Mouse (Mus musculus): ENCODE data around the gene Ahnak. TPM values are rescaled to one million over a fixed set of nuclear protein-coding genes. Genes with fewer than 3 reads are reported as not detected.
"Not testable (repeated sequence)": the region's sequence is repeated elsewhere in the genome, so short reads cannot be mapped to it uniquely, and the experiment has no call there.

Gene Ahnak
- polyA plus RNA-seq, 1 experiment = 7.5 TPM

GRCm38 (mm10) chr19:8992769-8993624, 3.9 kb downstream of the Ahnak start:
- peak; percentile 38 to 85 for DNase-seq (ENCODE audit: extremely low spot score in 1 of 2, low spot score in 1 of 2)

- no peak for DNase-seq (ENCODE audit: extremely low spot score in 1 of 2, low spot score in 1 of 2)
Observed at GRCm38 (mm10) chr19:8993625-8993912, 4.5 kb downstream of the Ahnak start.

GRCm38 (mm10) chr19:8994813-8995607, 5.9 kb downstream of the Ahnak start:
- no peak for DNase-seq (ENCODE audit: extremely low spot score in 1 of 2, low spot score in 1 of 2)

- DNase-seq (ENCODE audit: extremely low spot score in 1 of 2, low spot score in 1 of 2) = no peak
Observed at GRCm38 (mm10) chr19:8996601-8997000, 7.5 kb downstream of the Ahnak start.

- peak; percentile 73 to 87 for DNase-seq (ENCODE audit: extremely low spot score in 1 of 2, low spot score in 1 of 2)
Observed at GRCm38 (mm10) chr19:8997546-8997945, 8.5 kb downstream of the Ahnak start.

- DNase-seq (ENCODE audit: extremely low spot score in 1 of 2, low spot score in 1 of 2) = no peak
Observed at GRCm38 (mm10) chr19:8998546-8998945, 9.5 kb downstream of the Ahnak start.

- no peak for DNase-seq (ENCODE audit: extremely low spot score in 1 of 2, low spot score in 1 of 2)
Observed at GRCm38 (mm10) chr19:8999223-8999622, 10.1 kb downstream of the Ahnak start.

GRCm38 (mm10) chr19:9006915-9007314, 17.8 kb downstream of the Ahnak start:
- DNase-seq (ENCODE audit: extremely low spot score in 1 of 2, low spot score in 1 of 2) = not testable (repeated sequence)

GRCm38 (mm10) chr19:9019298-9019697, 30.2 kb downstream of the Ahnak start:
- DNase-seq (ENCODE audit: extremely low spot score in 1 of 2, low spot score in 1 of 2) = no peak

GRCm38 (mm10) chr19:9023021-9023778, 34.1 kb downstream of the Ahnak start:
- peak in 1 of 2 experiments; percentile 19 for DNase-seq (ENCODE audit: extremely low spot score in 1 of 2, low spot score in 1 of 2)

GRCm38 (mm10) chr19:9025562-9026257, 36.6 kb downstream of the Ahnak start:
- no peak for DNase-seq (ENCODE audit: extremely low spot score in 1 of 2, low spot score in 1 of 2)

GRCm38 (mm10) chr19:9026634-9027033, 37.5 kb downstream of the Ahnak start:
- peak in 1 of 2 experiments; percentile 24 for DNase-seq (ENCODE audit: extremely low spot score in 1 of 2, low spot score in 1 of 2)

- no peak for DNase-seq (ENCODE audit: extremely low spot score in 1 of 2, low spot score in 1 of 2)
Observed at GRCm38 (mm10) chr19:9027795-9028194, 38.7 kb downstream of the Ahnak start.

GRCm38 (mm10) chr19:9028375-9028774, 39.3 kb downstream of the Ahnak start:
- DNase-seq (ENCODE audit: extremely low spot score in 1 of 2, low spot score in 1 of 2) = no peak

GRCm38 (mm10) chr19:9029640-9030262, 40.7 kb downstream of the Ahnak start:
- DNase-seq (ENCODE audit: extremely low spot score in 1 of 2, low spot score in 1 of 2) = no peak

GRCm38 (mm10) chr19:9032502-9033129, 43.5 kb downstream of the Ahnak start:
- no peak for DNase-seq (ENCODE audit: extremely low spot score in 1 of 2, low spot score in 1 of 2)

- DNase-seq (ENCODE audit: extremely low spot score in 1 of 2, low spot score in 1 of 2) = no peak
Observed at GRCm38 (mm10) chr19:9033412-9034340, 44.6 kb downstream of the Ahnak start.

GRCm38 (mm10) chr19:9034480-9034879, 45.4 kb downstream of the Ahnak start:
- no peak for DNase-seq (ENCODE audit: extremely low spot score in 1 of 2, low spot score in 1 of 2)
